Mouse (Mus musculus): ENCODE measurements at regions not wholly inside any gene's neighbourhood (a gene's known extent, or its start where the extent isn't known, plus 50 kb on each side); places are given as distances from the start of the nearest gene placed in this dataset.

DNA sequence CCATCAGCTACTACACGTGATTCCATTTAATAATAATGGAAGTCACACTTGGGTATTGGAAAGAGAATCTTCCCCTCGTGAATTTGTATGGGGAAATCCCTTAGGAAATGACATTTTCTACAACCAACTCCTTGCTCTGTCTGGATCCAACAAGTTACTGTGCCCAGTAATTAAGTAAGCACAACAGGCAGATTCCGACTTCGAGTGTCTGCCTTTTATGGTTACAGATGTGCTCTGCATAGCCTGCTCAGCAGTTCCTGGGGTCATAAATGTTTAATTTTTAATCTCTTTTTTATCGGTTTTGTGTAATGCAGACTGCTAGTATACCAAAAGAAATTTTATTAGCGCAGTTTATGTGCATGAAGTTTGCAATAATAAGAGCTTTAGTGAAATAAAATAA is 259.8 kb upstream of the Pitrm1 start:
- H3K9ac ChIP-seq: no peak overlapping the region
- H3K4me3 ChIP-seq (replicated peaks): no peak overlapping the region
- H3K27me3 ChIP-seq: no peaks in the 10 kb centered on the region
- no peaks in the 10 kb centered on the region for H3K4me1 ChIP-seq
- H3K36me3 ChIP-seq: no peaks in the 10 kb centered on the region
- no peaks in the 10 kb centered on the region for H3K9me3 ChIP-seq (replicated peaks)
- 81% methylated on average over 6 of the region's 6 CpGs for WGBS
- ATAC-seq (replicated peaks; ENCODE audit: low FRiP score): no peak
- no peak overlapping the region for H3K27ac ChIP-seq
- no peak overlapping the region for H3K4me2 ChIP-seq

- H3K27me3 ChIP-seq: no peaks in the 10 kb centered on the region
- H3K27ac ChIP-seq: no peak overlapping the region
- H3K4me3 ChIP-seq (replicated peaks): no peak overlapping the region
- H3K9me3 ChIP-seq (replicated peaks): no peaks in the 10 kb centered on the region
- no peaks in the 10 kb centered on the region for H3K36me3 ChIP-seq
- H3K4me1 ChIP-seq: no peaks in the 10 kb centered on the region
- no peak overlapping the region for H3K9ac ChIP-seq
- ATAC-seq (replicated peaks; ENCODE audit: low FRiP score): no peak
- 63% methylated on average over 3 of the region's 3 CpGs for WGBS
- no peak overlapping the region for H3K4me2 ChIP-seq
These were observed 255.9 kb upstream of the Pitrm1 start for GRCm38 (mm10) chr13:6292098-6292497.

DNA sequence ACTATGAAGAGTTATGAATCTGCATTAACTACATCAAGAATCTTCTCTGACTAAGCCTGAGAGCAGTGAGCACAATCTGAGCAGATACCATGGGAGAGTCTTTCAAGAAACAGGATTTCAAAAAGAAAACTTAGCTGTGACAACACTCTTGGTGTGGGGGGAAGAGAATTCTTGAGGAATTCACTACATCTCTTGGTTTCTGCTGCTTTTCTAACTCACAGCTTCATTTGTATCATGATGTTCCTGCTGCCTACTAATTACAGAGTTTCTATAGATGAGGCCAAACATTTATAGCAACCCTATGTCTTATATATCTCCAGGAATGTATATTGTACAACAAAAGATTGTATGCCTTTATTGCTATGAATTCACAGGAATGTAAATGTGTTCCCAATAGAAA is 242.2 kb upstream of the Pitrm1 start:
- H3K4me1 ChIP-seq: no peaks in the 10 kb centered on the region
- ATAC-seq (replicated peaks; ENCODE audit: low FRiP score): no peak
- H3K9ac ChIP-seq: no peak overlapping the region
- H3K9me3 ChIP-seq (replicated peaks): no peaks in the 10 kb centered on the region
- no peak overlapping the region for H3K4me3 ChIP-seq (replicated peaks)
- H3K36me3 ChIP-seq: no peaks in the 10 kb centered on the region
- no peak overlapping the region for H3K4me2 ChIP-seq
- H3K27me3 ChIP-seq: no peaks in the 10 kb centered on the region
- no peak overlapping the region for H3K27ac ChIP-seq

- Histone ChIP-seq H3K4me1 (no peaks in the 10 kb centered on the region), H3K4me2 (no peak overlapping the region), H3K4me3 (replicated peaks) (no peak overlapping the region), H3K9ac (no peak overlapping the region), H3K9me3 (replicated peaks) (no peaks in the 10 kb centered on the region), H3K36me3 (no peaks in the 10 kb centered on the region), H3K27me3 (no peaks in the 10 kb centered on the region), H3K27ac (no peak overlapping the region)
- 76% methylated on average over 4 of the region's 4 CpGs for WGBS
- no peak for ATAC-seq (replicated peaks; ENCODE audit: low FRiP score)
These were observed 241.3 kb upstream of the Pitrm1 start for GRCm38 (mm10) chr13:6306616-6306988.

DNA sequence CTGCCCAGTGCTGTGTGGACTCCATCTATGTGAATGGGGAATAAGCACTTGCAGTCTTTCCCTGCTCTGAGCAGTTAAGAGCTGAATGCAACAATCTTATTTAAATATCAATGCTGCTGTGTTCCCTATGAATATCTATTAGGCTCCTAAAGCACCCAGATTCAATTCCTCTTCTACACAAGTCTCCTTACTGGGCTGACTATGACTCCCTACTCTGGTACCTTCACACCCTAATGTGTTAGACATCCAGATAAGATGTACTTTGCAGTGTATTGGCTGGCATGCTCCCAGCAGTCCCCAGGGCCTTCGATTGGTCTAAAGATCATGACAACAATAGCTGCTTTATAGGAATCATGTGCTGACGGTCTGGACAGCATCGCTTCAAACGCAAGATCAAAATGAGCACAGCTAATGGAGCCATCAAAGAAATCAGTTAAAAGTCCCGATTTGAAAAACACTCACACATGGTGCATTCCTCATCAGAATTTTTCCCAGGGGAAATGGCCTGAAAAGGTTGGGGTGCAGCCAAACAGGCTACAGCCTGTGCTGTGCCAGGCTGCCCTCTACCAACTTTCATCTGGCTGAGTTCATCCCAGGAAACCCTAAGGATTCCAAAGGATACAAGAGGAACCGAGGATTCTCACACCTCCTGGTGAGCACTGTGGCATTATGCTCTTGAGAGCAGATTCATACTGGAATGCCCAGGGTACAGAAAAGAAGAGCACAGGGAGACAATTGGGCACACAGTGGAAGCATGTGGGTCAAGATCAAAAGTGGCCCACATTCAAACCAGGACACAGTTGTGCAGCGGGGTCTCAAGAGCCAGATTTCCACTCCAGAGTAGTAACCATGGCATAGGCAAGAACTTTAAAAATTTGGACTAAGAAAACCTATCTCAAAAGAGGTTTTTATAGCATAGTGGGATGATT is 240.7 kb upstream of the Pitrm1 start:
- H3K36me3 ChIP-seq: no peaks in the 10 kb centered on the region
- no peak overlapping the region for H3K9ac ChIP-seq
- no peaks in the 10 kb centered on the region for H3K27me3 ChIP-seq
- H3K4me1 ChIP-seq: no peaks in the 10 kb centered on the region
- H3K4me3 ChIP-seq (replicated peaks): no peak overlapping the region
- no peaks in the 10 kb centered on the region for H3K9me3 ChIP-seq (replicated peaks)
- no peak for ATAC-seq (replicated peaks; ENCODE audit: low FRiP score)
- no peak overlapping the region for H3K4me2 ChIP-seq
- H3K27ac ChIP-seq: no peak overlapping the region
- 88% methylated on average over 7 of the region's 7 CpGs for WGBS

DNA sequence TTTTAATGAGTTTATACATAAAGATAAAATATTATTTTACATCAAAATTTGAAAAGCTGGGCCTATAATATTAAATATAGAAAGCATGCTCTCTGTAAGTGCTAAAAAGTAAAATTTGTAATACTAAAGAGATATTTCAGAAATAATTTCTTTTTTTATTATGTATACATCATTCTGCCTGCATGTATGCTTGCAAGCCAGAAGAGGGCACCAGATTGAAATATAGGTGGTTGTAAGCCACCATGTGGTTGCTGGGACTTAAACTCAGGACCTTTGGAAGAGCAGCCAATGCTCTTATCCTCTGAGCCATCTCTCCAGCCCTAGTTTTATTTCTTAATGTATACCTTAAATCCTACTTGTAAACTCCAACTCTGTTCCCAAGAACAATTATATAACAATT is 231.7 kb upstream of the Pitrm1 start:
- Histone ChIP-seq H3K4me3 (replicated peaks) (no peak overlapping the region), H3K4me2 (no peak overlapping the region), H3K4me1 (no peaks in the 10 kb centered on the region), H3K36me3 (no peaks in the 10 kb centered on the region), H3K27me3 (no peaks in the 10 kb centered on the region), H3K9me3 (replicated peaks) (no peaks in the 10 kb centered on the region), H3K9ac (no peak overlapping the region), H3K27ac (no peak overlapping the region)
- ATAC-seq (replicated peaks; ENCODE audit: low FRiP score): no peak

GRCm38 (mm10) chr13:6323948-6324347 is 224.0 kb upstream of the Pitrm1 start:
- Histone ChIP-seq H3K9me3 (replicated peaks) (no peaks in the 10 kb centered on the region), H3K27ac (no peak overlapping the region), H3K9ac (no peak overlapping the region), H3K4me1 (no peaks in the 10 kb centered on the region), H3K4me3 (replicated peaks) (no peak overlapping the region), H3K4me2 (no peak overlapping the region), H3K27me3 (no peaks in the 10 kb centered on the region), H3K36me3 (no peaks in the 10 kb centered on the region)
- ATAC-seq (replicated peaks; ENCODE audit: low FRiP score): no peak
- 73% methylated on average over 2 of the region's 2 CpGs for WGBS

DNA sequence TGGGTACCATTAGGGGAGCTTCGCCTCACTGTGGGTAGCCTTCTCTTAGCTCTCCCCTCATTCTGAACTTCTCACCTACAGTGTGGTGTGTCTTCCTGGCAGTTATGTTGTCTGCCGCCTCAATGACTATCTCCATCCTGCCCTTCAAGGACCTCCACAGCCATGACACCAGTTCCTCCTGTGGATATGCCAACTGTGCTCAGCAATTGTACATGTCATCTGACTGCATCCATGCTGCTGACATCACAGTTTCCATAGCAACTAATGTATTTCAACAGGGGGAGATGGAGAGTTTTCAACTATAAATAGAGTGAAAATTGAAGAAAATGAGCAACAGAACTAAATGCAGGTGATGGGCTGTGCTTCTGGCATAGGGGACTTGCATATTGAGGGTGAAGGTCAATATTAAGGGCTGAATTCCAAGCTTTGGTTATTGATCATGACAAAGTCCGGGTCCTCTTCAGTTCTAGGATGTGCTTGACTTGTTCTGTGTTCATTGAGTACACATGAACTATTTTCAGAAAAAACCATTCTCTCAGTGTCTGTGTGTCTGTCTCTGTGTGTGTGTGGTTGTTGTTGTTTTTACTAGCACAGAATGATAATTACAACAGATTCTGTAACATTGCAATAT is 217.5 kb upstream of the Pitrm1 start:
- H3K9ac ChIP-seq: no peak overlapping the region
- H3K27me3 ChIP-seq: no peaks in the 10 kb centered on the region
- ATAC-seq (replicated peaks; ENCODE audit: low FRiP score): no peak
- no peak overlapping the region for H3K4me2 ChIP-seq
- no peaks in the 10 kb centered on the region for H3K36me3 ChIP-seq
- H3K27ac ChIP-seq: no peak overlapping the region
- H3K4me3 ChIP-seq (replicated peaks): no peak overlapping the region
- WGBS: 89% methylated on average over 3 of the region's 3 CpGs
- H3K4me1 ChIP-seq: no peaks in the 10 kb centered on the region
- H3K9me3 ChIP-seq (replicated peaks): no peaks in the 10 kb centered on the region

- H3K27ac ChIP-seq: no peak overlapping the region
- H3K9me3 ChIP-seq (replicated peaks): no peaks in the 10 kb centered on the region
- WGBS: 81% methylated on average over 7 of the region's 7 CpGs
- no peaks in the 10 kb centered on the region for H3K27me3 ChIP-seq
- no peak for ATAC-seq (replicated peaks; ENCODE audit: low FRiP score)
- H3K4me1 ChIP-seq: no peaks in the 10 kb centered on the region
- no peak overlapping the region for H3K9ac ChIP-seq
- H3K36me3 ChIP-seq: no peaks in the 10 kb centered on the region
- H3K4me3 ChIP-seq (replicated peaks): no peak overlapping the region
- H3K4me2 ChIP-seq: no peak overlapping the region
These were observed 207.8 kb upstream of the Pitrm1 start for GRCm38 (mm10) chr13:6340157-6340556.

DNA sequence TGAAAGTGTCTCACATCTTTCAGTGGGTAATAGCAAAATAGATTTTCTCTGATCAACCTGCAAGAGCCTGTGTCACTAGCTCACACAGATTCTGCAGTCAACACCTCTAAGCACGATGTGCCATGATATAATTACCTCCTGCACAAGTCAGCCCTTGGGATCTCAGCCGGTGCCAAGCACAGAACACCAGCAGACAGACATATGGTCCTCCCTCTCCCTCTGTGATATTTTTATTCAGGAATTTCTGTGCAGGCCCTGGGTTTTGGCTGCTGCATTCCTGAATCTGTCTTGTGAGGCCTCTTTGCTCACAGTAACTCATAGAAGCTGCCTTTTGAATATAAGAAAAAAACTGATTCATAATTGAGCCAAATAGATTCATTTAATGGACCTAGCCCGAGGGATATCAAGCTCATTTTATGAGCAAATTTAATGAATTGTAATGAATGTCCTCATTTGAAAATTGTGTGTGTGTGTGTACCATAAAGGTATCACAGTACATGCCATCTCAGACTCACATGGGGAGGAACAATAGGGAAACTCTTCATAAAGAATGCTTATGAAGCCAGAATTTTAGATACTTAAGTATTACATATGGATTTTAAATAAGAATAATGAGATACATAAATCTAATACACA is 206.7 kb upstream of the Pitrm1 start:
- no peak overlapping the region for H3K4me3 ChIP-seq (replicated peaks)
- H3K36me3 ChIP-seq: no peaks in the 10 kb centered on the region
- no peaks in the 10 kb centered on the region for H3K9me3 ChIP-seq (replicated peaks)
- WGBS: 71% methylated on average over 3 of the region's 3 CpGs
- no peak overlapping the region for H3K27ac ChIP-seq
- no peak for ATAC-seq (replicated peaks; ENCODE audit: low FRiP score)
- H3K4me1 ChIP-seq: no peaks in the 10 kb centered on the region
- no peaks in the 10 kb centered on the region for H3K27me3 ChIP-seq
- H3K4me2 ChIP-seq: no peak overlapping the region
- H3K9ac ChIP-seq: no peak overlapping the region

DNA sequence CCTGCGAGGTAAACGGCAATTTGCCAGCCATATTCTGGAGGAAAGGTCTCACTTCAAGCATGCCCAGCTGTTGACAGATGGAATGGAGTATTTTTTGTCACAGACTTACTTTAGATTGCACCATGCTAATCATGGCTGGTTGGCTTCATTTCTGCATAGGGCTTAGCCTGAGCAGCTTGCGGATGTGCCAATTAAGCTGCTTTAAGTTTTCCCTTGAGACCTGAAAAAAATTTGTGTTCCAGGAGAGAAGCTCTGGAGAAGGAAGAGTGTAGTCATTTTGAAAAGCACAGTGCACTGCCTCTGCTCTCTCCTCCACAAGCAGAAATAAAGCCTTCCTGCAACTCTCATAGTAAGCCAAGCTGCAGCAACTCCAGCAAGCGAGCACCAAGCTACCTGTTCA is 182.8 kb upstream of the Pitrm1 start:
- H3K36me3 ChIP-seq: no peaks in the 10 kb centered on the region
- H3K4me2 ChIP-seq: no peak overlapping the region
- H3K9me3 ChIP-seq (replicated peaks): no peaks in the 10 kb centered on the region
- no peak overlapping the region for H3K9ac ChIP-seq
- no peak for ATAC-seq (replicated peaks; ENCODE audit: low FRiP score)
- H3K4me1 ChIP-seq: no peaks in the 10 kb centered on the region
- H3K27ac ChIP-seq: no peak overlapping the region
- 89% methylated on average over 4 of the region's 4 CpGs for WGBS
- H3K27me3 ChIP-seq: no peaks in the 10 kb centered on the region
- no peak overlapping the region for H3K4me3 ChIP-seq (replicated peaks)

DNA sequence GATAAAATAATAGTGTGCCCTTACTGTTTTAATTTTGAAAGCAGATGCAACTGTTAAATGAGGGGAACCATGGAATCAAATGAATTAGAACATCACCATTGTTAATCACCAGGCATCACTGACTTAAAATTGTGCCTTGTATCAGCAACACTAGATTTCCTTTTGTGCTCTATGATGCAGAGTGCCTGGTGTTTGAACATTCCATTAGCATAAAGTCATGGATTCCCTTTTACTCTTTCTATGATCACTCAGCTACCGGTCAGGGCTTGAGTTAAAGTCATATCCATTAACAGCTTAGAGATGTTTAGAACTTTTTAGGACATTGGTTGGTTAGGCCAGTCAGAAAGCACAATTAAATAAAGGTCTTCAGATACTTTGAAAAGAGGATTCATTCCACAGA is 180.3 kb upstream of the Pitrm1 start:
- WGBS: 66% methylated on average over 1 of the region's 1 CpGs
- no peak for ATAC-seq (replicated peaks; ENCODE audit: low FRiP score)

More for the DNA sequence above, 180.3 kb upstream of the Pitrm1 start:
- Histone ChIP-seq H3K27ac (no peak overlapping the region), H3K4me1 (no peaks in the 10 kb centered on the region), H3K4me3 (replicated peaks) (no peak overlapping the region), H3K27me3 (no peaks in the 10 kb centered on the region), H3K9me3 (replicated peaks) (no peaks in the 10 kb centered on the region), H3K4me2 (no peak overlapping the region), H3K9ac (no peak overlapping the region), H3K36me3 (no peaks in the 10 kb centered on the region)
